Mouse (Mus musculus) skeletal muscle tissue, adult 2 months (tissue): ENCODE results near the gene Rcn1.

Experiments
- DNase-seq: peaks from one replicate; pipeline ENCODE4 v3.0.0-alpha.2; 2012; ENCODE audit warnings: low read depth, low spot score

Gene Rcn1

GRCm38 (mm10) chr2:105396066-105396465 is 3.1 kb downstream of the Rcn1 start:
- no peak for DNase-seq

DNA sequence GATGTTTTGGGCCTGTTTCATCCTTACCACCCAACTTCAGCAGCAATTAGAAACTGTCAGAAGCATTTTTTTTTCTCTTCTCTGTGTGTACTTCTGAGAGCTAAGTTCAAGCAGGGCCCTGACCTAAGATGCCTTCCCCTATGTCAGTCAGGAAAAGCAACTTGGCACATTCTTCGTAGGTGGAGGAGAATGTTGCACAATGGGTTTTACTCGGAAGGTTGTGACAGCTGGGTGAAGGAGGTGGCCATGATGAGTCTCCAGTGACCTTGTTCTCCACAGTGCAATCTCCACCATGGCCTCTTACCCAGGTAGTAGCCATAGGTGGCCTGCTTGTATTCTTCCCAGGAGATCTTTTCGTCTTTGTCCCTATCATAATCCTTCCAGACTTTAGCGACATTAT is 4.7 kb downstream of the Rcn1 start:
- DNase-seq: no peak

DNA sequence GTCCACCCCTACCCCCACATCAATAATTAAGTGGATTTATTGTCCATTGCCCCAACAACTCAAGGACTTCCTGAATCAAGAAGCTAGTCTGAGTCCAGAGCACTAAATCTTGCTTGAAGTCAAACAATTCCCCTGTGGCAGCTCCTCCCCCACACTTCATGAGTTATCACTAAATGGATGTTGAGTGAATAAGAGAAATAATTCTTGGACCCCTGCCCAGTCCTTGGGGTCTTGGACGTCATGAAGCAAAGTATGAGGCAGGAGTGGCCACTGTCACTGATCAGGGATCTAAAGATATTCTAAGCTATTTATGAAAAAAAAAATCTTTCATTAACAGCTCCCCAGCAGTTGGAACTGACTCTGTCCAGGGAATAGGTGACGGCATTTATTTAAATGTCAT is 6.6 kb downstream of the Rcn1 start:
- no peak for DNase-seq

DNA sequence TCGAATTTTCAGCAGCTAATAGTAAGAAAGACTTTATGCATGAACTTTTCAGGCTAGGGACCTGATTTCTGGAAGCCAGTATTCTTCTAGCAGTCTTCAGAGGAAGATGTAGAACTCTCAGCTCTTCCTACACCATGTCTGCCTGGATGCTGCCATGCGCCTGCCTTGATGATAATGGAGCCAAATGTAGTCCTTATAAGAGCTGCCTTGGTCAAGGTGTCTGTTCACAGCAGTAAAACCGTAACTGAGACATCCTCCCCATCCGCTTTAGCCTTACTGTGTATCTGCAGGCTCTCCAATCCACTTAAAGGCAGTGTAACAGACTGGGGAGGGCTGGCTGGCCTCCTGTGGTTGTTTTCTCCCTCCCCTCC is 7.7 kb downstream of the Rcn1 start:
- no peak for DNase-seq

- no peak for DNase-seq
Measured at GRCm38 (mm10) chr2:105390653-105391413, 8.3 kb downstream of the Rcn1 start.

DNA sequence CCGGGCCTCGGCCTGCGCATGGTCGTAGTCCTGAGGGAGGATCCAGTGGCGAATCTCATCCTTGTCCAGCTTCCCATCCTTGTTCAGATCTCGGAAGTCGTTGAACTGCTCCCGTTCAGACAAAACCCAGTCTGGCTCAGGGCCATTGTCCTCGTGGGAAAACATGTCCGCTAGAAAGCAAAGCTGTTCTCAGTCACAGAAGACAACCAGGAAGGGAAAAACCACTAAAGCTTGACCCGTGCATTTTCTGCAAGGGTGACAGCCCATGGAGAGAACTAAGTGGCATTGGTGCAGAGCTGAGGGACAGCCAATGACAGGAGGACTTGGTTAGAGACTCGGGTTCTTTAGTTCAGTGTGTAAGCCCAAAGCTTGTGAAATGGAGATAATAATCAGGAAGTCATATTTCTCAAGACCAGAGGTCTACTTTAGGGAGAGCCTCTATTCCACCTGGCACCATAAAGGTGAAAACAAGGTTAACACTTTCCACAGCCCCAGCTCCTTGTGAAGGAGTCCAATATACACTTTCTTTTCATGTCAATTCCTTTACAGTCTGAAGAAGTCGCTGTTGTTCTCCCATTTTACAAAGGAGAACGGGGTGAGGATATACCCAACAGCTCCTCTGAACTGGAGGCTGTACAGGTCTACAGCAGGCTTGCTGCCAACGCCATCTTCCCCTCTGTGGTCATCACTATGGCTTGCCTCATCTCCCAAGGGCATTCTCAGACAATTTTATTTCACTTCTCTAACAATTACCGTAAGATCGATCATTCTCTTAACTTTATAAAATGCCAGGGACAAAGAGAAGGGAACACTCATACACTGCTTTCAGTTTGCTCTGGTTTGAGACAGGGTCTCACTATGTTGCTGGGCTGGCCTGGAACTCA is 9.9 kb downstream of the Rcn1 start:
- DNase-seq: no peak

GRCm38 (mm10) chr2:105386418-105386817 is 12.7 kb downstream of the Rcn1 start:
- DNase-seq: no peak

DNA sequence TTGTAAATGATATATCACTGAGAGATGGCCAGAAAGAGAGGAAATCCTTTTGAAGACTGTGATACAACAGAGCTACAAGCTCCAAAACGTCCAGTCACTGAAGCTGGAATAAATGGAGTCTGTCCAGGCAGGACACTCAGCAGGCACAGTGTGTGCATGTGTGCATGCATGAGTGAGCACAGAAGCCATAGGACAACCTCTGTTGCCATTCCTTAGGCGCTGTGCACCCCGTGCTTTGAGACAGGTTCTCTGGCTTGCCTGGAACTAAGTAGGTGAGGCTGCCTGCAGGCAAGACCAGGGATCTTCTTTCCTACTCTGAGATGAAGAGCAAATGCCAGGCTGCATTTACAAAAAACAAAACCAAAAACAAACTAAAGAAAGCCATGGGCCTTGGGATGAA is 14.1 kb downstream of the Rcn1 start:
- no peak for DNase-seq

GRCm38 (mm10) chr2:105383063-105383462 is 16.1 kb downstream of the Rcn1 start:
- DNase-seq: no peak

DNA sequence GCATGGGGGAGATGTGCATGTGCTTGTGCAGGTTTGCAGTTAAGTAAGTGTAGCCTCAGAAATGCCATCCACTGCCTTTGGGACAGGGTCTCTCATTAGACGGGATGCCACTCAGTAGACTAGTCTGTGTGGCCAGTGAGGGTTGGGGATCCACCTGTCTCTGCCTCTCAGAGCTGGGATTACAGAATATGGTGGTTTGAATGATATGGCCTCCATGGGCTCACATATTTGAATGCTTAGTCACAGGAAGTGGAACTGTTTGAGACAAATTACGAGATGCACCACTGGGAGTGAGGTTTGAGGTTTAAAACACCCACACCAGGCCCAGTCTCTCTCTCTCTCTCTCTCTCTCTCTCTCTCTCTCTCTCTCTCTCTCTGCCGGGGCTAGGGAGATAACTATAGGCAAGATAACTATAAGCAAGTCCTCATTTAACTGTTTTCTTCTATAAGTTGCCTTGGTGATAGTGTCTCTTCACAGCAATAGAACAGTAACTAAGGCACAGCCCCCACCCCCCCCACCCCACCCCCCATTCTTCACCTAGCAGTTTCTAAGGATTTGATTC is 18.3 kb downstream of the Rcn1 start:
- no peak for DNase-seq

- DNase-seq: no peak
Measured at GRCm38 (mm10) chr2:105379682-105380081, 19.4 kb downstream of the Rcn1 start.

- DNase-seq: no peak
Measured at GRCm38 (mm10) chr2:105375705-105376104, 23.4 kb downstream of the Rcn1 start.

GRCm38 (mm10) chr2:105375261-105375660 is 23.9 kb downstream of the Rcn1 start:
- no peak for DNase-seq

GRCm38 (mm10) chr2:105373658-105374057 is 25.5 kb downstream of the Rcn1 start:
- DNase-seq: no peak

- DNase-seq: no peak
Measured at GRCm38 (mm10) chr2:105372727-105373126, 26.4 kb downstream of the Rcn1 start.

DNA sequence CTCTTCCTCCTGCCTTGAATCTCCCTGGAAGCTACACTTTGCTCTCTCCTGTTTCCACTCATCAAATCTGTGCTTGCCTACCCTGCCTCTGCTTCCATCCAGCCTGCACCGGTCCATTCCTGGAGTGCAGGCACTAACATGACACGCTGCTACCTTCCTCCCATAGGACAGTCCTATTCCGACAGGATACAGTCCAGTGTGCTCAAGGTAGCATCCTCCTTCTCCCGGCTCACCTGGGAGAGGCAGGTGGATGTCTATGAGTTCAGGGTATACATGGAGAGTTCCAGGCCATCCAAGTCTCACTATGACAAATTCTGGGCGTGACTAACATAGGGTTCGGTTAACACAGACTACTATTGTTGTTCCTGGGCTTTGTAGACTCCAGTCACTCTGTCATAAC is 27.0 kb downstream of the Rcn1 start:
- DNase-seq: no peak

- DNase-seq: no peak
Measured at GRCm38 (mm10) chr2:105370698-105371097, 28.4 kb downstream of the Rcn1 start.

GRCm38 (mm10) chr2:105370240-105370639 is 28.9 kb downstream of the Rcn1 start:
- no peak for DNase-seq

DNA sequence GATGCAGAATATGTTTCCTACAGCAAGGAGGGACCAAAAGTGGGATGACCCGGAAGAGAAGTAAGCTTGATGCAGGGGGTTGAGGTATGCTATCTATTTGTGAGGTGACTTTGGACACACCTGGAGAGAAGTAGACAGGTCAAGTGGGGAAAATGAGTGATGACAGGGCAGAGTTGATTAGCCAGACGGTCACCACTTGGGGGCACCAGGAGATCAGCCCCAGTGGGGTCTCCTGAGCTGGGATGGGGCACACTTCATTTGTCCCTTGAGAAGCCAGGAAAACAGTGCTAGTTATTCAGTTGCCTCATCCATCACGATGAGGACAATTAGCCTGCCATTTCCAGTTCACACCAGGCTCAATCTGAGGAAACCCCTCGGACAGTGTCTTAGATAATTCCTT is 31.5 kb downstream of the Rcn1 start:
- no peak for DNase-seq

GRCm38 (mm10) chr2:105358040-105358439 is 41.1 kb downstream of the Rcn1 start:
- no peak for DNase-seq

DNA sequence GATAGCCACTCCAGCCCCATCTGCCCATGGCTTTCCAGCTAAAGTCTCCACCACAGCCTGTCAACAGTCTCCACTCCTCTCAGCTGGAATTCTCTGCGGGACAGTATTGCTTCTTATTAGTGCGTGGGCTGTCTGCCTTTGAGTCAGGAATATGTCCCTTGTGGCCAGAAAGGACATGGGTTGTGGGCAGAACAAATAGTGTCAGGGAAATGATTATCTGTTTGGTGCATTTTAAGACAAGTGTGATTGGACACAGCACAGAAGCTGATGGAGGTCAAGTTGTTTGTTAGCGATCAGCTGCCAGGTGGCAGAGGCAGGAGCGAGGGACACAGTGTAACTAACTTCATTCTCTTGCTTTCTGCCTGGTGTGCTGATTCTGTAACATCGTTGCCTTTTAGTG is 42.3 kb downstream of the Rcn1 start:
- peak; percentile 28 for DNase-seq

DNA sequence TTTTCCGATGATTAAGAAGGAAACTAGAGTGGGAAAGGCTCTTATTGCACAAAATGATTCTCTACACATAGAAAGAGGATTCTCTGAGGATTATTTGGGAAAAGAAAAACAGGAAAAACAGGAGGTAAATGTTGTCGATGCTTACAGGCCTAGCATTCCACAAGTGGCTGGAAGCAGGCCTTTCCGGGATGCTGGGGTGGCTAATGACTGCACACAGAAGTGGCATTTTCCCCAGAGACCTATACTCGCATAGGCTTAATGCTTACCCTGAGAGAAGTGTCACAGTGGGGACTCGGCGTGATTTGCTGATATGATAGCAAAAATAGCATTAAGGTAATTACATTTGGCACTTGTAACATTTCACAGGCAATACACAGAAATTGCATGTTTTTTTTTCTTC is 50.2 kb downstream of the Rcn1 start:
- DNase-seq: no peak

DNA sequence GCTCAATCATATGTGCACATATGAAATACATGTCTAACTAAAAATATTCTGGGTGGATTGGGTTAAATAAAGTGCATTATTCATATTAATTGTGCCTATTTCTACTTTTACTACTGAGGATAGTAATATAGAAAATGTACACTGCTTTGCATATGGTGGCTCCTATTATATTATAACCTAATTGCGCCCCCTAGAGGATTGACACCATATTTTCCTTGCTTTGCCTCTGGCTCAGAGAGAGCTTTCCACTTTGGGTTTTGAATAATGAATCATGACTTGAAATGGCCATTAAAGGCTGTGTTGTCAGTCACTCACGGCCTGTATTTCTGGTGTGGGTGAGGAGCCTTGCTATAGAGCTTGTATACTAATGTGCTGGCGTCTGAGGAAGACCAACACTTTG is 59.1 kb downstream of the Rcn1 start:
- no peak for DNase-seq
